Mouse (Mus musculus): ENCODE results near the gene Prss8.

DNA sequence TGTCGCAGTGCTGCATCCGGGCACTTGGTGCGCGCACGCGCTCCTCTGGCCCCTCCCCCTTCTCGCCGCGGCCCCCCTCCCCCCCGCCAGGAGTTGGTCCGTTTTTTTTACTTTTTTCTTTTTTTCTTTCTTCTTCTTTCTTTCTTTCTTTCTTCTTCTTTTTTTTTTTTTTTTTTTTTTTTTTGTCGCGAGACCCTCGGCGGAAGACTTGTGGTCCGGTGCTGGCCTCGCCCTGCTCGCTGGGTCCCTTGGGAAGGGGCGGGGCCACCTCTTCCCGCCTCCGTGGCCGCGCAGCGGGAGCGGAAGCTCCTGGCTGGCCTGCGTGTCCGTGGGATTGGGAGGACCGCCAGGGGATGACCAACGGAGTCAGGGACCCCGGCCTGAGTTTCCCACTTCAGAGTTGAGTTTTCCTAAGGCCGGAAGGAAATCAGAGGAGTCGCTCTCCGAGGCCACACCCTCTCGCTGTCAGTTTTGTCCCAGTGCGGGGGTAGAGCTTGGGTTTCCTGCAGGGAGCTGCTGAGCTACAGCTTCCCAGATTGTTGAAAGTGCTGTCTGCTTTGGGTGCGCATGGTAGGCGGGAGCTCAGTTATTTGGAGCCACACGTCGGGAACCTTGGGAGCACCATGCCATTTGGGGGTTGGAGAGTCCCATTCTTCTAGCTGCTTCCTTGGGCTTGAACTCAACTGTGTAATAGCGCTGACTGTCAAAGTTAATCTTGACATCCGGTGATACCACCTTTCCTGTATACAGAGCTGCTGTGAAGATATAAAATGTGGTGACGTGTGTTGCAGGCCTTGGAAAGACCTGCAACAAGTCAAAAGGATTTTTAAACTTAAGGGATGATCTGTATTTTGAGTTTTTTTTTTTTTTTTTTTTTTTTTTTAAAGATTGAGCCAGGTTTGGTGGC, 38.3 kb upstream of the Prss8 start:
- no peak for TF ChIP-seq FLI1 (IDR thresholded peaks at IDR 0.05; ENCODE audit: low read length)
- TF ChIP-seq GATA1 (IDR thresholded peaks at IDR 0.05; ENCODE audit: borderline replicate concordance, low read length) = no peak

All from megakaryocyte, embryonic 14.5 days (primary cell).